Mouse (Mus musculus) layer of hippocampus, adult 9-10 months (tissue): ENCODE measurements around the gene Cox14.
"Not testable (repeated sequence)": the region's sequence is repeated elsewhere in the genome, so short reads cannot be mapped to it uniquely, and the experiment has no call there.

Experiments
- DNase-seq: peaks from one replicate; pipeline ENCODE4 v3.0.0; 2022; ENCODE audit warnings: low spot score

Gene Cox14

GRCm38 (mm10) chr15:99727039-99727438 is 1.6 kb downstream of the Cox14 start:
- not testable (repeated sequence) for DNase-seq

GRCm38 (mm10) chr15:99727525-99727924 is 2.1 kb downstream of the Cox14 start:
- no peak for DNase-seq

GRCm38 (mm10) chr15:99728211-99728610 is 2.8 kb downstream of the Cox14 start:
- DNase-seq = no peak

GRCm38 (mm10) chr15:99729056-99729783 is 3.8 kb downstream of the Cox14 start:
- no peak for DNase-seq

GRCm38 (mm10) chr15:99731167-99731566 is 5.7 kb downstream of the Cox14 start:
- DNase-seq = no peak

- DNase-seq = no peak
These were observed 6.3 kb downstream of the Cox14 start for GRCm38 (mm10) chr15:99731678-99732077.

- DNase-seq = no peak
These were observed 7.8 kb downstream of the Cox14 start for GRCm38 (mm10) chr15:99733186-99733585.

- peak; percentile 100 for DNase-seq
These were observed 10.2 kb downstream of the Cox14 start for GRCm38 (mm10) chr15:99735631-99736030.

- DNase-seq = no peak
These were observed 11.3 kb downstream of the Cox14 start for GRCm38 (mm10) chr15:99736675-99737074.

GRCm38 (mm10) chr15:99740229-99740628 is 14.8 kb downstream of the Cox14 start:
- no peak for DNase-seq

- no peak for DNase-seq
These were observed 28.8 kb downstream of the Cox14 start for GRCm38 (mm10) chr15:99754204-99754603.

GRCm38 (mm10) chr15:99767467-99767866 is 42.0 kb downstream of the Cox14 start:
- no peak for DNase-seq

- DNase-seq = no peak
These were observed 43.3 kb downstream of the Cox14 start for GRCm38 (mm10) chr15:99768761-99769160.

GRCm38 (mm10) chr15:99771004-99771500 is 45.6 kb downstream of the Cox14 start:
- no peak for DNase-seq

- DNase-seq = peak; percentile 15
These were observed 46.3 kb downstream of the Cox14 start for GRCm38 (mm10) chr15:99771601-99772276.

- peak; percentile 57 for DNase-seq
These were observed 47.0 kb downstream of the Cox14 start for GRCm38 (mm10) chr15:99772277-99772880.

GRCm38 (mm10) chr15:99772881-99772924 is 47.3 kb downstream of the Cox14 start, which contains the start of gene Cers5:
Cers5 (minus strand) TSS chr15:99772885.
- not testable (repeated sequence) for DNase-seq

- DNase-seq = no peak
These were observed 47.5 kb downstream of the Cox14 start for GRCm38 (mm10) chr15:99772925-99773324.
